Mouse (Mus musculus) cerebellum, adult (tissue): ENCODE measurements around the gene Gfm2.
"Not testable (repeated sequence)": the region's sequence is repeated elsewhere in the genome, so short reads cannot be mapped to it uniquely, and the experiment has no call there.

Source experiments
- ATAC-seq: cut with Nextera tagmentation; 2 replicates; pipeline ENCODE4 v1.9.2; 2017; ENCODE audit warnings: mild to moderate bottlenecking, moderate library complexity, mixed read lengths; ENCODE audit not compliant: insufficient number of reproducible peaks, low FRiP score, low TSS enrichment

Gfm2 gene

DNA sequence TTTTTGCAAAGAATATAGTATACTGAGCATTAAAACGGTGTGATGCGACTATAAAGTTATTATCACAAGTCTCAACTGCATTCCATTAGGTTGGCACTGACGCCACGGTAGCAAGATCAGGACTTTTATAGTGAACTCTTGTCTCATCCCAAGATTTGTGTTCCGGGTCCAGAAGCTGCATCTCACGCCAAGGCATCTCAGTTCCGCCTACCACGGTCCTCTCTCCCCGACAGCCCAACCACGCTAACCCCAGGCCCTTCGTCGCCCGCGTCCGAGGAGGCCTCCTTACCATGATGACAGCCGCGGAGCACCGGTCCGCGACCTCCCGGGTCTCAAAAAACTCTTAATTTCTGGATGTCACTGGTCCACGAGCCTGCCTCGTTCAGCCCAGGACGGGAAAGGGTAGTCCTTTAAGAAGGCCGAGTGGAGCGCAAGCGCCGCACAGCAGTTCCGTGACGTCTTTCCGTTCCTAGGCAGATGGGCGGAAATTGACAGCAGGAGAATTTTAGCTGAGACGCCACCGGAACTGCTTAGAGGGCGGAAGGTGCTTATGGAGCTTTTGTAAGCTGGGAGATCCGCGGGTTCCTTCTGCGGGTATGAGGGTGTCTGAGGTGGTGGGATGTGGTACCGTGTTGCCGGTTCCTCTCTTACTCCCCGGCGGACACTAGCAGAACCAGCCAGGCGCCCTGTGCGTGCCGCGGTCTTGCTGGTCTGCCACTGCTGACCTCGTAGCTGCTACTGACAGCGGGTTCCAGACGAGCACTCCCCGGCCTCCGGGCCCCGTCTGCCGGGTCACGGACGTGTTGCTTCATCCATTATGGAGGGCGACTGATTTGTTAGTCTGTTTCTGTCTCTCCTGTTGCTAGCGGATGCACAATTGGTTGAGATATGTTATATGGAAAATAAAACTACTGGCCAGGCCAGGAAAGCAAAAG, at the start of gene Gfm2, which contains the start of gene Nsa2:
Gene Gfm2, plus strand, starts transcription at position 472 of the 935 bp plus-strand sequence.
Gene Nsa2, minus strand, starts transcription at position 472 of the 935 bp plus-strand sequence.
- ATAC-seq, result peak; percentile 98

DNA sequence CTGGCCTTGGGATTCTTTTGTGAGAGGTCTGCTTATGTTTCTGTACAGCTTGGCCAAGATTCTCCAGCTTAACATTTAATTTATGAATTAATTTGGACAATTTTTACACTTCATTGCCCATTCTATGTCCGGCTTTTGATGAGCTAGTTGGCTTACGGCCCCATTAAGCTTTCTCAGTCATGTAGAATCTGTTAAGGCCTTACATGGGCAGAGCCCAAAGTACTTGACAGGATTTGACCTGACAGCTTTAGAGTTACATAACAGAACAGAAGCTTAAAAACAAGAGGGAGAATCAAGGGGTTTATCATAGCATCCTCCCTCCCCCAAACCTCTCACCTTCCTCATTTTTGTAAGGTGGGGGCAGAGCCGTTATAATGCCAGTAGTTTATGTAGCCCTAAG, 49.6 kb upstream of the Gfm2 start:
- no peak for ATAC-seq

GRCm38 (mm10) chr13:97095726-97096125, 42.0 kb upstream of the Gfm2 start:
- ATAC-seq, result no peak

DNA sequence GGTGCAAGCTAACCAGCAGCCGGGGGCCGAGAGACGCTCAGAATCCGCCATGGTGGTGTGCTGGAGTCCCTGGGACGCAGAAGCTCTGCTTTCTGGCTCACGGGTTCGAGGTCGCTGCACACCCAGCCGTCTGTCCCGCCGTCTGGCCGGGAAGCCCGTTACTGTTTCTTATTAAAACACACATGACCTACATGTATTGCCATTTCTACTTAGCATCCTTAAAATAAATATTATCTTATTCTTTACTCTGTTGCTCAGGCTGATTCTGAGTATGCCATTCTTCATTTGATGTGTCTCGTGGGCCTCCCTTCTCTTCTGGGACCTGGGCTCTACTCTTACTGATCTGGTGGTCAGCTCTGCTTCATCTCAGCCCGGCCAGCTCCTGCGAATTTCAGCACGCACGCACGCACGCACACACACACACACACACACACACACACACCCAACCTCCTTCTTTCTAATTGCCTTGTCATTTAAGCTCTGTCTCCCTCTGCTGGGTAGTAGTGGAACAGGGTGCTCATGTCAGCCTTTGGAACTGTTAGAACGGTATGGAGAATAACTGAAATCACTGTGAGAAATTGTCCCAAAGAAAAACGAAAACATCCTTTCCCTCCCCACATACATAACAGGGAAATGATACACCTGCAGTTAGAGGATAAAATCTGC, 38.4 kb upstream of the Gfm2 start, which contains the start of gene Gm6169:
Gene Gm6169, minus strand, starts transcription at position 51 of the 666 bp plus-strand sequence.
- ATAC-seq, result peak; percentile 52

- no peak for ATAC-seq
These were observed 32.7 kb upstream of the Gfm2 start for GRCm38 (mm10) chr13:97104996-97105395.

DNA sequence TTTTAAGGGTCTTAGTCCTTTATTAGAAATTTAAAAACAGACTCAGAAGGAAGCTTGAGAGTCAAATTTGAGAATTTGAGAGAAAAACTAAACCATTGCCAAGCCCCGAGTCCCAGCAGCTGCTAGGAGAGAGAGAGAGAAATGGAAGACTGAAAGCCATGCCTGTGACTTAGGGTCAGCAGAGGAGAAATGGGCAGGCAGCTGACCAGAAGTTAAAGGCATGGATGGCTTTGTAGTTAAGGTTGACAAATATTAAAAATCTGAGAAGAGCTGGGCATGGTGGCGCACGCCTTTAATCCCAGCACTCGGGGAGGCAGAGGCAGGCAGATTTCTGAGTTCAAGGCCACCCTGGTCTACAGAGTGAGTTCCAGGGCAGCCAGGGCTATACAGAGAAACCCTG, 30.0 kb upstream of the Gfm2 start:
- ATAC-seq, result not testable (repeated sequence)

DNA sequence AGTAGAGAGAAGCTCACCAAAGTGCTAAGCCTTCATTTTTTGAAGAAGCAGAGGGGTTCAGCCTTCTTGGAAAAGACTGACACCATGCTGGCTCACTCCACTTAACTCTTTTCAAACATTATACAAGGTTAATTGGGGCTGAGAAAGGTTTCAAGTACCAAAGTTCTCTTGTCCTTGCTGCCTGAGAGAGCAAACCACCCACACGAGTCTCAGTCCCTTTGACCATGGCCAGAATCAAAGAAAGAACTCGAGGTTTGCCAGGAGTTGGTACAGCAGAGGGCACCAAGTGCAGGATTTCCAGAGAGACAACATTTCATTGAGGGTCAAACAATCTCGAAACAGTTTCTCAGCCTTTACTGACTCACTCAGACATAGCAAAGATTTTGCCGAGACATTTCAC, 28.7 kb upstream of the Gfm2 start:
- ATAC-seq, result no peak

DNA sequence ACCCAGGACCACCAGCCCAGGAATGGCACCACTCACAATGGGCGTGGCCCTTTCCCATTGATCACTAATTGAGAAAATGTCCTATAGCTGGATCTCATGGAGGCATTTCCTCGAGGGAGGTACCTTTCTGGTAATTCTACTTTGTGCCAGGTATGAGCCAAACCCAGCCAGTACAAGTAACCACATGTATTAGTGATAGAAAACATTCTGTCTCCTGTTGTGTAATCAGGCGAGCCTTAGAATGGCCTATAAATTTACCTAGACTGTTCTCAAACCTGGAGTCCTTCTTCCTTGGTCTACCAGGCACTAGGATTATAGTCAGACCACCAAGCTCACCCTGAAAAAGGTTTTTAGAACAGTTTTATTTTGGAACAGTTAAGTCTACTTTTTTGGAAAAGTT, 16.4 kb upstream of the Gfm2 start:
- ATAC-seq, result no peak

GRCm38 (mm10) chr13:97129654-97130053, 8.1 kb upstream of the Gfm2 start:
- not testable (repeated sequence) for ATAC-seq

GRCm38 (mm10) chr13:97130413-97130812, 7.3 kb upstream of the Gfm2 start:
- not testable (repeated sequence) for ATAC-seq

DNA sequence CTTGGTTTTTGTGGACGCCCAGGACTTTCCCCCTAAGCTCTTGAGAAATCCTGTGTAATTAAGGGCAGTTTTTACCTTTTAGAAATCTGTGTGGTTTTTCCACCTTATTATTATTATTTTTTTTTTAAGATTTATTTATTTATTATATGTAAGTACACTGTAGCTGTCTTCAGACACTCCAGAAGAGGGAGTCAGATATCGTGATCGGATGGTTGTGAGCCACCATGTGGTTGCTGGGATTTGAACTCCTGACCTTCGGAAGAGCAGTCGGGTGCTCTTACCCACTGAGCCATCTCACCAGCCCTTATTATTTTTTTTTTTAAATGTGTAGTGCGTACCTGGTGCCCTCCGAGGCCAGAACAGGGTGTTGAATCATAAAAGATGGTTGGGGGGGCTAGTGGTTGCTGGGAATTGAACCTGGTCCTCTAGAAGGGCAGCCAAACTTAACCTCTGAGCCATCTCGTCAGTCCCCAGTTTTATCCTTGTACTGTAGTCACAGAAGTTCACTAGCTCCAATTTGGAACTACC, 731 bp downstream of the Gfm2 start:
- ATAC-seq, result not testable (repeated sequence)

GRCm38 (mm10) chr13:97142321-97142720, 4.6 kb downstream of the Gfm2 start:
- ATAC-seq, result no peak

DNA sequence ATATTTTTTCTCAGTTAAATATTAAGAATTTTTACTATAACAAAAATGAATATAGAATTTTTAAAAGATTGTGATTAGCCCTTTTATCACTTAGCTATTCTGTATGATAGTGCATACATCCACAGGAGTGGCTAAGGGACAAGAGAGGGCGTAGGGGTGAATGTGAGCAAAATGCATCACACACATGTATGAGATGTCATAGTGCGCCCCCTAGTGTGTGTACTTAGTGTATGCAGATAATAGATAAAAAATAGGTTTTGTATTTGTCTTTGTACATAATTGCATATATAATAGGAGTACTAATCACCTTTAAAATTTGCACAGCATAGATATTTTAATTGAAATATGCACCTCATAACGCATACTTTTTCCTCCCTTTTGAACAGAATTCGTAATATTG, 8.1 kb downstream of the Gfm2 start:
- no peak for ATAC-seq

- no peak for ATAC-seq
These were observed 38.0 kb downstream of the Gfm2 start for GRCm38 (mm10) chr13:97175520-97176264.

GRCm38 (mm10) chr13:97176731-97177130, 39.0 kb downstream of the Gfm2 start:
- no peak for ATAC-seq

DNA sequence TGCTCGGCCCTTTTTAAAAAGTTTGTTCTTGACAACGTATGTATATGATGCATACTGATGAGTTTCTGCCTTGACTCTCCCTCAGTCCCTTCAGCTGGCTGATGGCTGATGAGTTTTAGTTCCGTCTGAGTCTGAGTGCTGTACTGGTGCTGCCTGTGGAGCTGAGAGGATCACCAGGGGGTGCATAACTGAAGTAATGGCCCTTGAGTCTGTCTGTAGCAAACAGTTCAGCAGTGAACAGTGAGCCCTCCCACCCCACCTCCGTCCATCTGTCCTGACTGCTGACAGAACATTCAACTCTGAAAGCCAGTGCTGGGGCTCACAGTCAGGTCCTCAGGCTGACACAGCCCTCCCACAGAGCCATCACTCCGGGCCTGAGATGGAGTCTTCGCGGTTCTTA, 41.2 kb downstream of the Gfm2 start:
- ATAC-seq, result no peak

DNA sequence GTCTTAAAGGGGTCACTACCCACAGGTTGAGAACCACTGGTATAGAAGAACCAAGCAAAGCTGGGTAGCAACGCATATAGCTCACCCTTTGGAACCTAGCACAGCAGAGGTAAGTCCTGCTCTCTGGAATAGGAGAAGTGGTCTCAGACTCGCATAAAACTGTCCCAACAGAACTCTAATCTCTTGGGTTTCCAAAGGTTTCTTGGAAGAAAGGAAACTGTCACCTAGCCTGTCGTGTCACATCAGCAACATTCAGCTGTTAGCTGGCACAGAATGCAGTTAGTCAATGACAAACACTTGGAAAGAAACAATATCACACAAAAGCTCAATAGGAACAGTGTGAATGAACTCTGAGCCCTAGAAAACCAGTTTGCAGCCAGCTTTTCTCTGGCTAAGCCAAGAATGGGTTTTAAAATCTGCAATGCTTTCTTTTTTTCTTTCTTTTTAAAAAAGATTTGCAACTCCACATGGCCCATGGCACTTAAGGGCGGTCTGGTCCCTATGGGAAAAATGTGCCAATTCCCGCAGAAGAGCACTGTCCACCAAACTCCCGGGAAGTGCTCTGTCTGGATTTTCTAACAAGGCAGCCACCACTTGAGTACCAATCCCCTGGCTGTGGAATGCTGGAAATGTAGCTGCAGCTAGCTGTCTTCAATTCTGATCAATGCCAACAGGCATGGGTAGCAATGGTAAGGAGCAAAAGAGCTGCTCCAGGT, 42.5 kb downstream of the Gfm2 start:
- no peak for ATAC-seq

DNA sequence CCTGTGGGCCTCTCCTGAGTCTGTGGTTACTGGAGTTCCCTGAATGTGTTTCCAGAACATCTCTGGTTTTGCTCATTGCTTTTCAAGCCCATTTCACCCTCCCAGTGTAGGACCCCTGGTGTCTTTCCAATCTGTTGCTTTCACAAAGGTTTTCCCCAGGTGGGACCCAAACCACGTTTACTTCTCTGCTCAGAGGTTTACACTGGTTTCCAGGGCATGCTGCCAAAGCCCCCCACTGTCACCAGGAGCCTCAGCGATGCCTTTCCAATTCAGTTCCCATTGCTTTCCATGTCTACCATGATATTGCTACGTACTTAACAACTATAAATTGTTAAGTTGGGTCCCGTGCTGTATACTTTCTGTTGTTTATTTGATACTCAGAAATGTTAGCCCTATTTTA, 45.1 kb downstream of the Gfm2 start:
- no peak for ATAC-seq

GRCm38 (mm10) chr13:97184168-97184567, 46.4 kb downstream of the Gfm2 start:
- ATAC-seq, result no peak

- ATAC-seq, result no peak
These were observed 46.9 kb downstream of the Gfm2 start for GRCm38 (mm10) chr13:97184656-97185055.
